Mouse (Mus musculus) CH12.LX (cell line): Measurements from ENCODE around the gene Plekhg2. TPM values are rescaled to one million over a fixed set of nuclear protein-coding genes. Genes with fewer than 3 reads are reported as not detected.

Experiments used
- DNase-seq: peaks from one replicate; pipeline ENCODE4 v3.0.0-alpha.2; 2013; ENCODE audit errors: extremely low read depth
- H3K27ac ChIP-seq: 2 replicates; pipeline ENCODE4 v1.5.1; 2012; ENCODE audit warnings: low read depth, mild to moderate bottlenecking, control low read depth, moderate library complexity; ENCODE audit not compliant: insufficient read depth
- H3K27me3 ChIP-seq: replicated peaks from 2 replicates; pipeline ENCODE3; 2012; ENCODE audit warnings: inconsistent platforms
- H3K36me3 ChIP-seq, 2 experiments: replicated peaks in 1 of 2; 2 replicates each; pipeline versions ENCODE3 to v1.6.1; 2012; ENCODE audit warnings: inconsistent platforms in 1 of 2, low read length in 1 of 2, mild to moderate bottlenecking in 1 of 2, mixed read lengths in 1 of 2, moderate library complexity in 1 of 2; ENCODE audit not compliant: control insufficient read depth in 1 of 2, insufficient read depth in 1 of 2
- H3K4me1 ChIP-seq, 2 experiments: 2 replicates each; pipeline ENCODE4 v1.6.1; 2012; ENCODE audit warnings: inconsistent platforms in 1 of 2, moderate library complexity in 1 of 2; ENCODE audit not compliant: insufficient read depth in 2 of 2, control insufficient read depth in 1 of 2
- H3K4me2 ChIP-seq: 2 replicates; pipeline ENCODE4 v1.6.1; 2012; ENCODE audit warnings: low read depth, mild to moderate bottlenecking, control low read depth; ENCODE audit not compliant: poor library complexity, insufficient read depth, severe bottlenecking
- H3K4me3 ChIP-seq, 3 experiments: fragments of 150-350 bp in 1 of 3; sonication (generic) in 1 of 3; replicated peaks in 1 of 3; 2 replicates each; pipeline versions ENCODE3 to v1.5.1; 2011 to 2012; ENCODE audit warnings: low read depth in 2 of 3, low read length in 2 of 3, mild to moderate bottlenecking in 2 of 3, moderate library complexity in 2 of 3, control low read depth in 1 of 3, improper control_type of control experiment in 1 of 3, inconsistent platforms in 1 of 3, mixed read lengths in 1 of 3; ENCODE audit not compliant: poor library complexity in 1 of 3
- H3K79me2 ChIP-seq: replicated peaks from 2 replicates; pipeline ENCODE4 v1.6.1; 2012; ENCODE audit warnings: mild to moderate bottlenecking, moderate library complexity; ENCODE audit not compliant: control insufficient read depth, poor library complexity, insufficient read depth, severe bottlenecking; ENCODE audit errors: extremely low read depth
- H3K9ac ChIP-seq: 2 replicates; pipeline ENCODE4 v1.6.1; 2012; ENCODE audit warnings: low read depth, mild to moderate bottlenecking, control low read depth, moderate library complexity; ENCODE audit not compliant: insufficient read depth
- H3K9me3 ChIP-seq: replicated peaks from 2 replicates; pipeline ENCODE3; 2012; ENCODE audit warnings: low read length, inconsistent platforms, mixed read lengths
- BHLHE40 ChIP-seq: IDR thresholded peaks from 2 replicates; pipeline ENCODE4 v1.6.1; 2011; ENCODE audit warnings: mild to moderate bottlenecking, low read depth, low read length, improper control_type of control experiment
- CHD1 ChIP-seq: IDR thresholded peaks from 2 replicates; pipeline ENCODE4 v1.6.1; 2012; ENCODE audit warnings: low read depth, low read length, improper control_type of control experiment, inconsistent platforms
- CHD2 ChIP-seq: IDR thresholded peaks from 2 replicates; pipeline ENCODE4 v1.6.1; 2011; ENCODE audit warnings: low read length, improper control_type of control experiment
- CTCF ChIP-seq, 2 experiments: IDR thresholded peaks in 1 of 2; conservative IDR thresholded peaks in 1 of 2; 2 replicates each; pipeline ENCODE4 v1.5.1; 2011 to 2012; ENCODE audit warnings: low read depth in 2 of 2, low read length in 2 of 2, improper control_type of control experiment in 1 of 2, inconsistent platforms in 1 of 2, mild to moderate bottlenecking in 1 of 2, moderate library complexity in 1 of 2
- E2F4 ChIP-seq: IDR thresholded peaks from 2 replicates; pipeline ENCODE4 v1.6.1; 2011; ENCODE audit warnings: low read depth, low read length, improper control_type of control experiment; ENCODE audit not compliant: insufficient replicate concordance
- ELF1 ChIP-seq: IDR thresholded peaks from 2 replicates; pipeline ENCODE4 v1.6.1; 2014; ENCODE audit warnings: low read depth, mild to moderate bottlenecking, inconsistent platforms, low read length, improper control_type of control experiment
- EP300 ChIP-seq: IDR thresholded peaks from 2 replicates; pipeline ENCODE4 v1.6.1; 2011; ENCODE audit warnings: low read length, improper control_type of control experiment
- ETS1 ChIP-seq: conservative IDR thresholded peaks from 2 replicates; pipeline ENCODE4 v1.6.1; 2012; ENCODE audit warnings: low read depth, mild to moderate bottlenecking, inconsistent platforms, low read length, improper control_type of control experiment, moderate library complexity
- HCFC1 ChIP-seq: IDR thresholded peaks from 2 replicates; pipeline ENCODE4 v1.6.1; 2012; ENCODE audit warnings: low read depth, mild to moderate bottlenecking, inconsistent platforms, low read length, improper control_type of control experiment
- IRF4 ChIP-seq: IDR thresholded peaks from 2 replicates; pipeline ENCODE4 v1.6.1; 2014; ENCODE audit warnings: low read depth, mild to moderate bottlenecking, inconsistent platforms, low read length, improper control_type of control experiment
- JUND ChIP-seq: conservative IDR thresholded peaks from 2 replicates; pipeline ENCODE4 v1.6.1; 2011; ENCODE audit warnings: low read depth, low read length, improper control_type of control experiment
- KAT2A ChIP-seq: IDR thresholded peaks from 2 replicates; pipeline ENCODE4 v1.6.1; 2012; ENCODE audit warnings: low read length, improper control_type of control experiment, inconsistent platforms; ENCODE audit not compliant: insufficient replicate concordance
- MAFK ChIP-seq: IDR thresholded peaks from 2 replicates; pipeline ENCODE4 v1.6.1; 2011; ENCODE audit warnings: low read length, improper control_type of control experiment; ENCODE audit not compliant: insufficient replicate concordance
- MAX ChIP-seq: IDR thresholded peaks from 2 replicates; pipeline ENCODE4 v1.6.1; 2011; ENCODE audit warnings: low read length, improper control_type of control experiment
- MAZ ChIP-seq: IDR thresholded peaks from 2 replicates; pipeline ENCODE4 v1.6.1; 2012; ENCODE audit warnings: low read depth, mild to moderate bottlenecking, inconsistent platforms, low read length, improper control_type of control experiment, moderate library complexity
- MEF2A ChIP-seq: IDR thresholded peaks from 2 replicates; pipeline ENCODE4 v1.6.1; 2014; ENCODE audit warnings: low read depth, mild to moderate bottlenecking, inconsistent platforms, low read length, improper control_type of control experiment, borderline replicate concordance
- MXI1 ChIP-seq: IDR thresholded peaks from 2 replicates; pipeline ENCODE4 v1.6.1; 2011; ENCODE audit warnings: mild to moderate bottlenecking, low read depth, low read length, improper control_type of control experiment
- MYC ChIP-seq: IDR thresholded peaks from 2 replicates; pipeline ENCODE4 v1.6.1; 2011; ENCODE audit warnings: low read depth, mild to moderate bottlenecking, improper control_type of control experiment, low read length
- NELFE ChIP-seq: IDR thresholded peaks from 2 replicates; pipeline ENCODE4 v1.6.1; 2011; ENCODE audit warnings: low read depth, low read length, improper control_type of control experiment
- NRF1 ChIP-seq: IDR thresholded peaks from 2 replicates; pipeline ENCODE4 v1.6.1; 2014; ENCODE audit warnings: low read depth, mild to moderate bottlenecking, inconsistent platforms, low read length, improper control_type of control experiment, moderate library complexity
- POLR2A ChIP-seq: IDR thresholded peaks from 2 replicates; pipeline ENCODE4 v1.6.1; 2011; ENCODE audit warnings: low read depth, mild to moderate bottlenecking, improper control_type of control experiment, low read length
- RAD21 ChIP-seq: IDR thresholded peaks from 2 replicates; pipeline ENCODE4 v1.6.1; 2011; ENCODE audit warnings: low read depth, mild to moderate bottlenecking, low read length, improper control_type of control experiment, moderate library complexity
- SIN3A ChIP-seq: IDR thresholded peaks from 2 replicates; pipeline ENCODE4 v1.6.1; 2012; ENCODE audit warnings: low read length, improper control_type of control experiment, inconsistent platforms
- SMC3 ChIP-seq: IDR thresholded peaks from 2 replicates; pipeline ENCODE4 v1.6.1; 2011; ENCODE audit warnings: low read depth, low read length, improper control_type of control experiment
- TBP ChIP-seq: conservative IDR thresholded peaks from 2 replicates; pipeline ENCODE4 v1.6.1; 2011; ENCODE audit warnings: low read depth, low read length, improper control_type of control experiment
- TCF12 ChIP-seq: IDR thresholded peaks from 2 replicates; pipeline ENCODE4 v1.6.1; 2014; ENCODE audit warnings: low read depth, mild to moderate bottlenecking, inconsistent platforms, low read length, improper control_type of control experiment
- UBTF ChIP-seq: IDR thresholded peaks from 2 replicates; pipeline ENCODE4 v1.6.1; 2012; ENCODE audit warnings: low read depth, mild to moderate bottlenecking, inconsistent platforms, low read length, improper control_type of control experiment, moderate library complexity
- USF1 ChIP-seq: IDR thresholded peaks from 2 replicates; pipeline ENCODE4 v1.6.1; 2014; ENCODE audit warnings: low read depth, mild to moderate bottlenecking, inconsistent platforms, low read length, improper control_type of control experiment
- USF2 ChIP-seq: conservative IDR thresholded peaks from 2 replicates; pipeline ENCODE4 v1.6.1; 2011; ENCODE audit warnings: low read depth, low read length, improper control_type of control experiment
- ZC3H11A ChIP-seq: IDR thresholded peaks from 2 replicates; pipeline ENCODE4 v1.6.1; 2012; ENCODE audit warnings: low read depth, mild to moderate bottlenecking, inconsistent platforms, low read length, improper control_type of control experiment
- ZKSCAN1 ChIP-seq: IDR thresholded peaks from 2 replicates; pipeline ENCODE4 v1.6.1; 2012; ENCODE audit warnings: low read depth, inconsistent platforms, low read length, improper control_type of control experiment, borderline replicate concordance
- ZMIZ1 ChIP-seq: IDR thresholded peaks from 2 replicates; pipeline ENCODE4 v1.6.1; 2012; ENCODE audit warnings: low read depth, mild to moderate bottlenecking, inconsistent platforms, low read length, improper control_type of control experiment
- dilution Hi-C: fragments of 300-500 bp; cut with MboI; formaldehyde crosslinking; loops from 2 replicates; pipeline ENCODE4 v1.14.3; 2020; ENCODE audit warnings: low sequenced_read_pairs; ENCODE audit not compliant: extremely low pct_unique_long_range_greater_than_20kb, extremely low pct_ligation_motif_present
- in situ Hi-C: fragments of 300-500 bp; cut with MboI; formaldehyde crosslinking; loops from 3 replicates; pipeline ENCODE4 v1.14.3; 2019; ENCODE audit warnings: low sequenced_read_pairs, low pct_ligation_motif_present, low pct_unique_long_range_greater_than_20kb, mixed read lengths
- polyA plus RNA-seq: library from polyadenylated mRNA; unstranded; fragments of >175 nt; gene quantifications from 2 replicates; pipeline ENCODE4 v1.2.1, GENCODE M21; 2012; ENCODE audit warnings: low read depth; ENCODE audit not compliant: insufficient read length
- total RNA-seq, 2 experiments: library from RNA; depleted of rRNA; stranded (reverse); fragments of 300-350 nt in 1 of 2; fragments of >200 nt in 1 of 2; gene quantifications; 2 replicates each; pipeline ENCODE4 v1.2.3; 2012 to 2014

Plekhg2 gene
- total RNA-seq (2012; rRNA removed) (3.3 and 4.7 TPM in 2 replicates), total RNA-seq (2014; rRNA removed) (0.39 and 0.43 TPM in 2 replicates), polyA plus RNA-seq (5.2 and 5.5 TPM in 2 replicates)

GRCm38 (mm10) chr7:28372251-28373108 lies at the start of gene Plekhg2:
TSS of gene Plekhg2 (minus strand) at chr7:28372599.
- peak; percentile 98 for DNase-seq
- peak within 1 kb of the TSS; percentile 86 for H3K4me2 ChIP-seq
- peaks cover 7 to 38% of the 10 kb centered on the region in 2 experiments for H3K4me1 ChIP-seq
- H3K79me2 ChIP-seq, result peaks cover 12% of the 10 kb centered on the region
- H3K27me3 ChIP-seq, result no peaks in the 10 kb centered on the region
- peak within 1 kb of the TSS; percentile 55 for H3K27ac ChIP-seq
- in situ Hi-C loops (no loop called here), dilution Hi-C loops (no loop called here)
- peak; percentile 54 for TF ChIP-seq ZMIZ1
- peak; percentile 95 for TF ChIP-seq MAFK
- TF ChIP-seq USF1, result no peak
- TF ChIP-seq SIN3A, result peak; percentile 49; the same call in 1 of the 2 replicates
- TF ChIP-seq MYC, result no peak
- no peak for TF ChIP-seq ETS1
- TF ChIP-seq CTCF (conservative IDR thresholded peaks at IDR 0.05 in 1 of 2, IDR thresholded peaks at IDR 0.05 in 1 of 2; ENCODE audit: low read depth in 2 of 2, low read length in 2 of 2), result peak; percentile 6 to 73; a peak in 2 of 4 replicates
- TF ChIP-seq IRF4, result peak; percentile 50; the same call in 1 of the 2 replicates
- TF ChIP-seq SMC3, result peak; percentile 43
- TF ChIP-seq ELF1, result peak; percentile 96
- TF ChIP-seq CHD2, result peak; percentile 75
- no peak for TF ChIP-seq EP300
- TF ChIP-seq MAX, result no peak
- TF ChIP-seq BHLHE40, result peak; percentile 32; the same call in 1 of the 2 replicates
- peak; percentile 60 for TF ChIP-seq POLR2A
- TF ChIP-seq JUND, result no peak
- TF ChIP-seq TBP, result peak; percentile 99
- TF ChIP-seq NRF1, result peak; percentile 70
- peak; percentile 66 for TF ChIP-seq MEF2A
- no peak for TF ChIP-seq MAZ
- TF ChIP-seq RAD21, result peak; percentile 11
- TF ChIP-seq NELFE, result peak; percentile 41; the same call in 1 of the 2 replicates
- no peak for TF ChIP-seq E2F4
- no peak for TF ChIP-seq CHD1
- TF ChIP-seq HCFC1, result peak; percentile 52
- TF ChIP-seq MXI1, result 0 out of 2 replicates have a peak, but pooled peaks have one; percentile 37
- TF ChIP-seq ZKSCAN1, result no peak
- TF ChIP-seq TCF12, result peak; percentile 18; the same call in 1 of the 2 replicates
- no peak; the same call in 1 of the 2 replicates for TF ChIP-seq UBTF
- no peak for TF ChIP-seq ZC3H11A
- TF ChIP-seq USF2, result no peak
- TF ChIP-seq KAT2A, result peak; percentile 83; the same call in 1 of the 2 replicates
- H3K9ac ChIP-seq, result peak within 1 kb of the TSS; percentile 83
- H3K36me3 ChIP-seq, result peaks cover 3 to 31% of the 10 kb centered on the region in 2 experiments
- H3K9me3 ChIP-seq, result no peaks in the 10 kb centered on the region
- H3K4me3 ChIP-seq, result peak within 1 kb of the TSS; percentile 70 to 73 (median 70)
